Mouse (Mus musculus): Measurements from ENCODE around the gene Limk1.

- TF ChIP-seq CTCF (IDR thresholded peaks at IDR 0.05; ENCODE audit: extremely low read depth, insufficient read length, insufficient replicate concordance, low read depth, low read length) (no peak), POLR2A (IDR thresholded peaks at IDR 0.05; ENCODE audit: low read depth, low read length) (no peak)
Observed at GRCm38 (mm10) chr5:134644643-134645118, 43.7 kb downstream of the Limk1 start.
